Mouse (Mus musculus): Measurements from ENCODE around the gene Fah.

The Fah gene

DNA sequence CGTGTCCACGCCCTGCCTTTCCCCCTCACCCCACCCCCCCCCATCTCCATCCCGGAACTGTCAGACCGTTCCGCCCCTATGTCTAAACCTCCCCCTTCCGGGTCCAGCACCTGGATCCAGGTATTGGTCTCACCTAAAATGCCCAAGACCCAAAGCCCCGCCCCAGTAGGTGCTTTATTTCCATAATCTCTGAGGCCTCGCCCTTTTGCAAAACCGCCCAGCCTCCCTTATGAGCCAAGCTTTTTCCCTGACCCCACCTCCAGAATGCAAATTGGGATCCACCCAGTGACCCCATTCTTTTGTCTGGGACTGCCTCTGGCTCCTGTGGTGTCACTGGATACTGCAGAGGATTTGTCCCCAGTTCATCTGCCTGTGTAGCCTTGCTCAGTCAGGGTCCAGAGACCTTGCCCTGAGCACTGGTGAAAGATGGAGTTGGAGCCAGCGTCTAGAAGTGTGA, at the start of gene Fah:
TSS of gene Fah (minus strand) at position 430 of the 457 bp plus-strand sequence.
- peak; percentile 98 for DNase-seq (ENCODE audit: low read depth, low spot score)

DNA sequence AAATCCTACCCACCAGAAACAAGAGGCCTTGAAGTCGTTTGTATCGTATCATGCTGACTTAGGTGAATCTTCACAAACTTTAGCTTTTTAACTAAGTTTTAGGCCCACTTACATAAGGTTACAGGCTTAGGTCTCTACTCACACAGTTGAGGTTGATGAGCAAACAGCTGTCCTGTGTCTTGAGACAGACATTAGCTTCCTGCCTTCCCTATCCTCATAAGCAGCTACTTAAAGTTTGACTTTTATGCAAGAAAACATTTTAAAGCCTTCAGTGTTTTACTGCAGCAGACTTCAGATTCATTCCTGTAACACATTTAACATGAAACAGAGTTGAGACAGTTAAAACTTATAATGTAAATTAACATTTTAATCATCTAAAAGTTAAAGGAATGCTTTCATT, 46.2 kb upstream of the Fah start:
- DNase-seq (ENCODE audit: low read depth, low spot score): no peak

DNA sequence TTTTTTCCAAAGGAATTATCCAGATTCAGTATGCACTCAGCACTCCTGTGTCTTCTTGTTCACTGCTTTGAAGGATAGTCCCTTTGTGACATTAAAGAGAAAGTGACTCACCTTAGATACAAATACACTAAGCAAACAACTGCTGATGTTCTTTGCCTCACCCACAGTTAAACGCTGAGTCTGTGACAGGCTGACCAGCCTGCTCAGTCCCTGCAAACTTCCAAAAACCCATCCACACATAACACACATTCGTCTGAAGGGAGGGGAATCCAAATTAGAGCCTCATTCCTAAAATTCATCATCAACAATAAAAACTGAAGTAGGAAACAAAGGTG, 45.4 kb upstream of the Fah start:
- no peak for DNase-seq (ENCODE audit: low read depth, low spot score)

DNA sequence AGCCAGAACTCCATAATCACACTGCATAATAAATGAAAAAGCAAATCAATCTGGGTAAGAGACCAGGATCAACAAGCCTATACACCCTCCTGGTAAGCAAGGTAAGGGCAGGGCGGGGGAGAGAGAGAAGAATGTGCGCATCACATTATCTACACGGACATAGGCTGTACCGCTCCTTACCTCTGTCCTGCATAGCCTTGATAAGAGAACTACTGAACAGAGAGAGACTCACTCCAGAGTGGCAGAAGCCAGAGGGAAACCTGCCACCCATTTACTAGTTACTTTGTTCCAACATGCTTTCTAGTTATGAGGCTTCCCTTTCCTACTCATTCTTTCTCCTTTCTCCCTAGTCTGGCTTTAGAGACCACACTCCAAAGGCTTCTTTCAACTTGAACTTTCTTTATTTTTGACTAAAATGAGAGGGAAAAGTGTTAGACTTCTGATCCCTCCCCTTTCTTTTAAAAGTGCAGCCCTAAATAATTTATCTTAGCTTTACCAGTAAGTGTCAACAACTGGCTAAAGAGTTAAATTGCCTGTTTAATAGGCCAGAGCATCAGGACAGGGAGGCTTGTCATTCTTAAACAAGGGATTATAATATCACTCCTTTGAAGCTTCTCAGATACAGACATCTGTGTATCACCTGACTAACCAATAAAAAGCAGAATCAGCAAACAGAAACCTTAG, 44.9 kb upstream of the Fah start:
- DNase-seq (ENCODE audit: low read depth, low spot score): peak; percentile 36

DNA sequence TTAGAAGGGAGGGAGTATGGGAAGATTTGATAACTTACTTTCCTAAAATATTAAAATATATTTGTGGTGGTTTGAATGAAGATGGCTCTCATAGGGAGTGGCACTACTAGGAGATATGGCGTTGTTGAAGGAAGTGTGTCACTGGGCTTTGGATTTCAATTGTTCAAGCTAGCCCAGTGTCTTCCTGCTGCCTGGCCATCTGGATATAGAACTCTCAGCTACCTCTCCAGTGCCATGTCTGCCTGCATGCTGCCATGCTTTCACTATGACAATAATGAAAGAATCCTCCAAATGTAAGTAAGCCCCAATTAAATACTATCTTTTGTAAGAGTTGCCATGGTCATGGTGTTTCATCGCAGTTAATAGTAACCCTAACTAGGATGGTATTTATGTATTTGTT, 42.5 kb upstream of the Fah start:
- no peak for DNase-seq (ENCODE audit: low read depth, low spot score)

DNA sequence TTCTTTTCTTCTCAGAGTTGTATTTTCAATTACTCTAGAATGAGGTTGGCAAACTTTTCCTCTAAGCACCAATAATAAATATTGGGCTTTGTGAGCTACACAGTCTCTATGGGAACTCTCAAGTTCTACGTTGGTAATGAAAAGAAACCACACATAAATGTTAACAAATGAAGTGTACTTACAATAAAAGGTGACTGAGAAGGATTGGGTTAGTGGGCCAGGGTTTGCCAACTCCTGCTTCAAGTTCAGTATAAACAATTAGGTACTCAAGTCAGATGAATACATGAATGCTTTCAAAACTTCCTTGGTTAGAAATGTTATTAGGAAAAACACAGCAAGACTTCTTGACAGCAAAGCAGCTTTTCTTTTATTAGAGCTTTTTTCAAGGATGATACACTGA, 39.7 kb upstream of the Fah start:
- no peak for DNase-seq (ENCODE audit: low read depth, low spot score)

DNA sequence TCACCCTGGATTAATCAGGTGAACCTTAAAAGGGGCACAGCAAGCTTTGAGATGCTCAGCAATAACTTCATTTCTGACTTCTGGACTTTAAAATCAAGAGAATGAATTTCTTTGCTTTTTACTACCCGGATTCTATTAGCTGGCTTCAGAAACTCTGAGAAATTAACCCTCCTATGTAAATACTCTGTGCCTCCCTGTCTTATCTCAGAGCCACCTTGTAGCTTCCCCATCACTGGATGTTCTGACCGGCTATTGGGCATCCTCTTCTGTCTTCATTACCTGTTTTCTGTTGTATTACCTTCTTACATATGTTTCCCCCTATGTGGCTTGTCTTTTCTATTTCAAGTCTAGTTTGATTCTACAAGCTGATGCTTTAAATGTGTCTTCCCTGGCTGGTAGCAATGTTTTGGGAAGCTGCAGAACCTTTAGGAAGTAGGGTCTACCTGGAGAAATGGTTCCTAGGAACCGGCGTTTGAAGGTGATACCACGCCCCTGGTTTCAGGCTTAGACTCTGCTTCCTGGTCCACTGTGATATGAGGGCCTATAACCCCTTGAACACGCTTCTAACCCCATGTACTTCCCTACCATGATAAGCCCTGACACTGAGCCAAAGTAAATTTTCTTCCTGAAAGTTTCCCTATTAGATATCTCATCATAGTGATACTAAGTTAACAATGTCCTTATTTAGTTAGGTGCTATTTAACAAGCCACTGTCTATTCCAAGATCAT, 36.9 kb upstream of the Fah start:
- no peak for DNase-seq (ENCODE audit: low read depth, low spot score)

DNA sequence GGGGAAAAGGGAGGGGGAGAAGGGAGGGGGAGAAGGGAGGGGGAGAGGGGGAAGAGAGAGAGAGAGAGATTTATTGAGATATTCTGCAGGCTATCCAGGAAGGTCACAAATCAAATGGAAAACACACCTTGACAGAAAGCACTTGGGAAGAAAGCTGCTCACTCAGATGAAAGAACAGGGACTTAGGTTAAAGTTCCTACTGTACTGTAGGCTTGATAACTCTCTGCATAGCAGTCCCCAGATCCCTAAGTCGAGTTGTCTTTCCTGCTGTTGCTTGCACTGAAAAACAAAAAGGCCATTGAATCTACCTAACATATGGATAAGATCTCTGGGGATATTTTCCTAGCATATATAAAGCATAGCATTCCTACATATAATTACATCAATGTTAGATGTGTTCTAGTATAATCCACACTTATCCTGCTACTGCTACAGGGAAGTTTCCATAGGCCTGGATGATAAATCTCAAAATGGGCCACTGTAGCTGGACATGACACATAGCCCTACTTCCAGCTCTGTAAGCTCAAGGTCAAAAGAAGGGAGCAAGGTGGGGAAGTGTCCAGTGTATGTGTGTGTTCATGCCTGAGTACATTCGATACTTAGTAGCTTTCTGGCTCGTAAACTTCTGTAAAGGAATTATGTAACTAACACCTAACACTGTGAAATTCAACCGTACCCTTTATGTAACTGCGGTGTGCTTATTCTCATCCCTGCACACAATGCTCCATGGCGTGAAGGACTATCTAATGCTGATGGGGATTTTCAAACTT, 35.8 kb upstream of the Fah start:
- no peak for DNase-seq (ENCODE audit: low read depth, low spot score)

DNA sequence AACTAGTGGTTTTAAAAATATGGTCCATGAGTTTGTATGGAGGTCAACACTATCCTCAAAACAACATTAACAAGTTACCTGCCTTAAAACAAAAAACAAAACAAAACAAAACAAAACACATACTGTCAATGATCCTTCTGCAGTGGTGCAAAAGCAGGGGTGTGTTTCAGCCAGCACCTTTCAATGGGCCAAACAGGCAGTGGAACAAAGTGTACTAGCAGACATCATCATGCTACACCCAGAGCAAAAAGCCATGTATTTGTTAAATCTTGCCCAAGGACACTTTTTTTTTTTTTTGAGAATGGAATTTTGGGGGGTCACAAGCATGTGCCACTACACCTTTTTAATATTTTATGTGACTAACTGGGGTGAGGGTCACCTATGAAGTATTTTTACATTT, 30.4 kb upstream of the Fah start:
- DNase-seq (ENCODE audit: low read depth, low spot score): no peak

DNA sequence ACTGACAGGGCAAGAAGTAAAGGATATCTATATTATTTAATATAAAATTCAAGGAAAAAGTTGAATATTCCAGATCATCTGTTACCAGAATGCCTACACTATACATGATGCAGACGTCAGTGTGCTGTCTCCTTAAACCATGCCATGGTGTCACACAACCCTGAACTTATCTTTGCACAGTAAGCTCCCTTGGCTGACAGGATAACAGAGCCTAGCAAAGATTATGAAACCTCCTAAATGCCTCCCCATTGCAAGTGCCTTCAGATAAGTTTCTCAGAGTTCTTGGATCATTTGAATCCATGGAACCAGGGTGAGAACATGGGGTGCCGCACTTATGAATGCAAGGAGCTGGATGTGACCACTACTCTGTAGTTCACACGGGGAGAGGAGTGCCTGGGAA, 25.4 kb upstream of the Fah start:
- DNase-seq (ENCODE audit: low read depth, low spot score): no peak

DNA sequence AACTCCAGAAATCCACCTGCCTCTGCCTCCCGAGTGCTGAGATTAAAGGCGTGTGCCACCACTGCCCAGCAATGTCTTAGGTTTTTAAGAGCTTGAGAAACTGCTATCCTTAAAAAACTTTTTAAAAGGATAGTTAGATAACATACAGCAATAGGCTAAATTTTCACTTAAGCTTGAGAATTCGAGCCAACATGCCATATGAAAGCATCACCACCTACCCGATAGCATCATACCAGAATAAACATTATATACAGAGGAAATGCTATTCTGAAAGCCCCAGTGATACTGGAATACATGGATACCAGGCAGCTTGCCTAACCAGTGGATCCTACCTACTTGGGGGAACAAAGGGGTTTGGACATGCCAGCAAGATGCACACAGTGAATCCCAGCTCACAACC, 17.2 kb upstream of the Fah start:
- no peak for DNase-seq (ENCODE audit: low read depth, low spot score)

DNA sequence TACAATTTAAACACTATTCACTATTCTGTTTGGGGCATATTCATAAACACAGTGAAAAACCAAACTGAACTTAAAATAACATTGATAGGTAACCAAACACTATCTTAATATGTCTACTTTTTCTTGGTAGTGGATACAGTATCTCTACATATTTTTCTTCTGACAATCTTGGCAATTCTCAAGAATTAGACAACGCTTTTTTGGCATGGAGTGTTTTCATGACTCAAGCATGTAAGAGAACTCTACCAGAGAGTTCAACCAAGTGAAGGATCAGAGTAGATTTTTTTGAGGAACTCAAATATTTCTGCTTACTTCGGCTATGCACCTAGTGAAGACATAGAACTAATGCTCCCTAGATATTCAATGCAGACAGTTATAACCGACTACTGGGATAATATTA, 14.4 kb upstream of the Fah start:
- no peak for DNase-seq (ENCODE audit: low read depth, low spot score)

DNA sequence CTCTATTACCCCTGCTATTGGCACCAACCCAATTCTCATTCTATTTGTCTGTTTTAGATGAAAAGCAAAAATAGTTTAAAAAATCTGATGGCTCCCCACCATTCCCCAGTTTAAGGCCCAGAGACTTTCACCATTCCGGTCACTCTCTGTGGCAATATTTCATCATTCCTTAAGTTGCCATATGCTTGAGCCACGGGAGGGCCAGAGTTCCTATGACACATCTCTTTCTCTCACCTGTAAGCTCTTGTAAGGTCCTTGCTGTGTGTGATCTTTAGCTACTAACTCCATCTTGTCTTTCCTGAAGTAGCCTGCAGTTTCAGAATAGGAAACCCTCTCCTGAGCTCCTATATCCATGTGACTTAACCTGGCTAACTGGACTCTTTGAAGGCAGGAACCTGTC, 12.4 kb upstream of the Fah start:
- no peak for DNase-seq (ENCODE audit: low read depth, low spot score)

DNA sequence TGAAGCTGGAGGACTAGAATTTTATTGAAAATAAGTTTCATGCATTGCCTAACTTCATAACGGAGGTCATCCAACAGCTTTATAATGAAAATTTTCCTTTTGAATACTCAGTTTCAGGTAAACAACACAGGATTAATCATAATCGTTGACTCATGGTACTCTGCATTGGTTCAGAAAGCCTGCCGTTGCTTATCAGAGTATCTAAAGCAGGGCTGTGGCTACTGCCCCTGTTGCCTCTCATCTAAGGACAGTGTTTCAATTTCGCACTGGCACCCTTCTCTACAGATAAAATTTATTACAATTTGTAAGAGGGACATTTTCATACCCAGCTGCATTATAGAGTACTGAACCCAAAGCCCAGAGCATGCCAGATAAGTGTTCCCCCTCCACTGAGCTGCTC, 5.9 kb upstream of the Fah start:
- DNase-seq (ENCODE audit: low read depth, low spot score): no peak

DNA sequence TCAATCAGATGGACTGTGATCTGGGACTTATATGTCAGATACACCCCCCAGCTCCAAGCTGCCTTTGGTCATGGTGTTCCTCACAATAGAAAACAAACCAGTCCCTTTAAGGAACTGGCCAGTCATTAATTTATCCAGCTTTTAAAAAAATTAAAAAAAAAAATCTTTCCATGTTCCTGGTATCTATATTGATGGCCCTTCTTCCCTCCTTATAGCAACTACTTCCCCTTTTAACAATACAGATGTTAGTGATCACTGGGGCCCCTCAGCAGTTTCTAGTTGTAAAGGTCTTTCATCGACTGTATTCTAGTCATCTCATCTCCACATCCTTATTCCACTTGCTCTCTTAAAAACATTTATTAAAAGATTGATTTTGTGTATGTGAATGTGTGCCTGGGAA, 5.1 kb upstream of the Fah start:
- no peak for DNase-seq (ENCODE audit: low read depth, low spot score)

DNA sequence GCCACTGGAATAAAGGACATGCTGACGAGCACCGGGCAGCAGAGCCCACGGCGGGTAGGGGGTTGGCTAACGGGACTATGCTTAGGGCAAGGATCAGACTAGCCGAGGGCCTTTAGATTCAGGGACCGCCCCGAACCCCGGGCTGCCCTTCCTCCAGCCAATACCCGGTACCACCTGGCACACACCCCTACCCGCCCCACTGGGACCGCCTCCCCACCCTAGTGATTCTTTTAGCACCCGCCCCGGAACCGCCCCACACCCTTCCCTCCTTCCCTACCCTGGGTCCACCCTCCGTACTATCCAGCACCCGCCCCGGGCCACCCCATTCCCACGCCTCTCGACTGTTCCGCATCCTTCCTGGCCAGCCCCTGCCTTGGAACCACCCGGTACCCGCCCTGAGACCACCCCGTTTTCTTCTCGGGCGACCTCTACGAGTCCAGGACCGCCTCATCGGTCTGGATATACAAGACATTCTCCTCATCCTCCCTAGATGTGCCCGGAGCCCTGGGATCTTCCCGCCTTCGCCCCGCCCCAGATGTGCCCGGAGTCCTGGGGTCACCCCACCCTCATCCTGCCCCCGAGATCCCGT, 724 bp downstream of the Fah start:
- peak; percentile 93 for DNase-seq (ENCODE audit: low read depth, low spot score)

DNA sequence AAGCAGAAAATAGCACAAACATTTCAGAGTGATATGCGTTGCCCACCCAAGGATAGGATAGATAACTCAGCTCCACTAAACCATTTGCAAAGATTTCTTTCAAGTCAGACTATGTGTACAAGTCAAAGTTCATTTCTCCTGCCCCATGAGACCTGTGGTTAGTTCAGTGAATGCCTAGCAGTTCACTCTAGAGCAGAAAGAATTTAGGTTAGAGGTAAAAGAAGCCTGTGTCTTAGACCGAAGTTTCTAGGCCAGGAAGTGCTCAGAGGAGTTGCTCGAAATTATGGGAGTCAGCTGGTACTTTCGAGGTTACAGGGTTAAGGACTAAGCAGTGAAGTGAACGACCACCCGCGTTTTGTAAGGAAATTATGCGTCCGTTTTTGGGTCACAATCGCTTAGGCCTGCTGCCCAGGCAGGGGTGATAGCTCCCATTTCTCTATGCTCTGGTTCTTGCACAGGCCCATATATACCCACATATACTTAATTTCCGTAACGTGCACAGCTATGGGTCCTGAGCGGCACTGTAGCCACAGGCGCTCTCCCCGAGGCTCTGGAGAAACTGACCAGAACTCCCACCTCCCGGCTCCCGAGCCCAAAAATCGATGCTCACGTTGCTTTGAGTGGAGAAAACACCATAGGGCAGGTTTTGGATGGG, 1.4 kb downstream of the Fah start:
- no peak for DNase-seq (ENCODE audit: low read depth, low spot score)

DNA sequence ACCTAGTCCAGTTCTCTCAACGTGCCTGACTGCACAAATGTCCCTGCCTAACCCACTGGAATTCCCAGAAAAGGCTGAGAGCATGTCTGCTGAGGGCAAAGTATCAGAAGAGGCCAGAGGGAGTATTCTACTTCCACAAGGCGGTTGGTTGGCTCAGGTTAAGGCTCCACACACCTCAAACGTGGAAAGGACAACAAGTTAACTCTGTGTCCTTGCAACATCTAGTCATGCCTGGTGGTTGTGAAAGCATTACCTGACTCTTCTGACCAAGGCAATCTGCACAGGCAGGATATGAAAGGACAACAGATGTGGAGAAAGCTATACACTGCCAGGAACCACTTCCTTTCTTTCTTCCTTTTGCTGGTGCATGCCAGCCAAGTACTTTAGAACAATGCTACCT, 2.0 kb downstream of the Fah start:
- no peak for DNase-seq (ENCODE audit: low read depth, low spot score)

DNA sequence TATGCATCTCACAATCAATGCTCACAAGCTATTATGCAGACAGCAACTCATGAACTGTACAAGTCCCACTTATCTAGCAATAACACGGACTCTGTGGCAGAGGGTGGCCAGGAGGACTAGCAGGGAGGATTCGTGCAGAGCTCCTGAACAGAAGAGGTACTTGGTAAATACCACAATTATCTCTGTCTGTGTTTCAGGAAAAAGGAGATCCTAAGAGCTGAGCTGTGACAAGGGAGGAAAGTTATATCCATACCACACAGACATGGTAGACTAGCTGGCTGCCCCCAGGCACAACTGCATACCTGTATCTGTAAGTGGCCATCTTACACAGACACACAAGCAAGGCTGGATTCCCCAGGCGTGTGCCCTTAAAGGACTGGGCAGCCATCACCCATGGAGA, 5.2 kb downstream of the Fah start:
- no peak for DNase-seq (ENCODE audit: low read depth, low spot score)

DNA sequence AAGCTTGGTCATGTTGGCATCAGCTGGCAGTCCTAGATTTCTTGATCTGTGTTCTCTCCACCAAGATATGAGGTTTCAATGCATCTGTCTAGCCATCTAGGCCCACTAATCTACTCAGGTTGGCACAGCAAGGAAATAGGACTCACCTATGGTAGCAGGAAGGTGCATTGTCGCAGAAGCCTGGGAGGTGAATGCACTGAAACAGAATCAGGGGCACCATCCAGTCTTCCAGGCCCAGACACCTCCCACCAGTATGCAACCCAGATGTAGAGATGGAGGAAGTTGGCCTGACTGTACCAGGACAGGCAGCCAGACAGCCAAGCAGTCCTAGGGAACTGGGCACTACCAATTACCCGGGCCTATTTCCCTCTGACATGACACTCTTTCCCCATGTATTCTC, 5.9 kb downstream of the Fah start:
- DNase-seq (ENCODE audit: low read depth, low spot score): no peak

DNA sequence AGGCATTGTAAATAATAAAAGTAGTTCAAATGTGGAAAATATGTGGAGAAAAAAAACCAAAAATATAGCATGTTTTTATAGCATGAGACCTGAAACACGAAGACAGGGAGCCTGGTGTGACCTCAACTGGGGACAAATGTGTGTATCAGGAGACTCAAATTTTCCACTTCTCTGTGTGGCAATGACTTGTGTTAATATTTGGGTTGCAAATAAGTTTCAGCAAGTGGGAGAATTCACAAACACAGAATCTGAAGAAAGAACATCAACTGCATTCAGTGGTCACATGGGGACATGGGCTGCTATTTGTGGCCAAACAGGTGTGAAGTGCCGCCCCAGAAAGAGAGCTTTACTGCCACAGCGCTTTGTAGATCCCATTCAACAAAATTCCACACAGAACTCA, 9.9 kb downstream of the Fah start:
- no peak for DNase-seq (ENCODE audit: low read depth, low spot score)

DNA sequence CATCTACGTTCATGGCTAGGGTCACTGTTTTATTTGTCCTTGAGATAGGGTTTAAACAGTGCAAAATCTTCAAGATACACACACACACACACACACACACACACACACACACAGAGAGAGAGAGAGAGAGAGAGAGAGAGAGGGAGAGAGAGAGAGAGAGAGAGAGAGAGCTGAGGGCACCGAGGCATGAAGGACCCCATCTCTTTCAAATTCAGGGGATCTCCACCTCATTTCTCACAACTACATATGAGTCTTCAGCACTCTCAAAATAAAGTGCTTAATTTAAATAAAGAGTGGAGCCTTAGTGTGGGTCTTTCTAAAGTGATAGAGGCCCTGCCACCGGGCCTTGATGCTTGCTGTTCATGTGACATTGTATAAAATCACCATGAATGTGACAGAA, 10.5 kb downstream of the Fah start:
- DNase-seq (ENCODE audit: low read depth, low spot score): no peak
